Mouse (Mus musculus) thymus, adult 2 months (tissue): ENCODE measurements around the gene Tectb. TPM values are rescaled to one million over a fixed set of nuclear protein-coding genes. Genes with fewer than 3 reads are reported as not detected.

Experiments
- DNase-seq: peaks from one replicate; pipeline ENCODE4 v3.0.0; 2021
- H3K27ac ChIP-seq: fragments of 200-500 bp; 2 replicates; pipeline ENCODE4 v1.5.1; 2012; ENCODE audit warnings: low read length, control low read depth; ENCODE audit not compliant: control insufficient read depth, insufficient read depth
- H3K27me3 ChIP-seq: fragments of 200-500 bp; 2 replicates; pipeline ENCODE4 v1.6.1; 2012; ENCODE audit warnings: mild to moderate bottlenecking, low read length, moderate library complexity, mixed read lengths; ENCODE audit not compliant: control insufficient read depth, insufficient read depth
- H3K36me3 ChIP-seq: fragments of 200-500 bp; 2 replicates; pipeline ENCODE4 v1.6.1; 2012; ENCODE audit warnings: mild to moderate bottlenecking, low read length, moderate library complexity; ENCODE audit not compliant: control insufficient read depth, insufficient read depth
- H3K4me1 ChIP-seq: fragments of 200-500 bp; replicated peaks from 2 replicates; pipeline ENCODE4 v1.6.1; 2012; ENCODE audit warnings: low read length; ENCODE audit not compliant: control insufficient read depth, insufficient read depth
- H3K4me3 ChIP-seq: fragments of 200-500 bp; 2 replicates; pipeline ENCODE4 v1.5.1; 2012; ENCODE audit warnings: mild to moderate bottlenecking, low read length, control low read depth, moderate library complexity; ENCODE audit not compliant: control insufficient read depth, insufficient read depth
- CTCF ChIP-seq: fragments of 200-500 bp; IDR thresholded peaks from 2 replicates; pipeline ENCODE4 v1.5.1; 2012; ENCODE audit warnings: mild to moderate bottlenecking, control low read depth, low read length, moderate library complexity, borderline replicate concordance; ENCODE audit not compliant: control insufficient read depth, poor library complexity, insufficient read depth; ENCODE audit errors: extremely low read depth
- POLR2A ChIP-seq: fragments of 200-500 bp; IDR thresholded peaks from 2 replicates; pipeline ENCODE4 v1.6.1; 2012; ENCODE audit warnings: mild to moderate bottlenecking, low read length, control low read depth, moderate library complexity; ENCODE audit not compliant: control insufficient read depth, poor library complexity, insufficient read depth; ENCODE audit errors: extremely low read depth
- WGBS: fragments of 180-500 bp; shearing (Covaris S2); methylation state at CpG from one replicate; pipeline ENCODE4 v1.1.7; 2018; 5-methylcytosine and 5-hydroxymethylcytosine counted together
- polyA plus RNA-seq: library from polyadenylated mRNA; depleted of rRNA; stranded (reverse); fragments of >200 nt; gene quantifications from 2 replicates; pipeline ENCODE4 v1.2.3, GENCODE M21; 2012

Gene Tectb
- polyA plus RNA-seq, 1 experiment, result 0.12 TPM

- no peak for TF ChIP-seq CTCF
- no peak for TF ChIP-seq POLR2A
- DNase-seq, result no peak
- Histone ChIP-seq H3K36me3 (no peaks in the 10 kb centered on the region), H3K4me3 (no peak overlapping the region), H3K27ac (no peak overlapping the region), H3K4me1 (no peaks in the 10 kb centered on the region), H3K27me3 (no peaks in the 10 kb centered on the region)
- WGBS, result 92% methylated on average over 6 of the region's 6 CpGs
Observed at GRCm38 (mm10) chr19:55152983-55153382, 27.6 kb upstream of the Tectb start.

- Histone ChIP-seq H3K36me3 (no peaks in the 10 kb centered on the region), H3K27ac (no peak overlapping the region), H3K27me3 (no peaks in the 10 kb centered on the region), H3K4me3 (no peak overlapping the region), H3K4me1 (no peaks in the 10 kb centered on the region)
- no peak for TF ChIP-seq CTCF
- no peak for TF ChIP-seq POLR2A
- WGBS, result 89% methylated on average over 7 of the region's 7 CpGs
- DNase-seq, result no peak
Observed at GRCm38 (mm10) chr19:55157029-55157428, 23.5 kb upstream of the Tectb start.

DNA sequence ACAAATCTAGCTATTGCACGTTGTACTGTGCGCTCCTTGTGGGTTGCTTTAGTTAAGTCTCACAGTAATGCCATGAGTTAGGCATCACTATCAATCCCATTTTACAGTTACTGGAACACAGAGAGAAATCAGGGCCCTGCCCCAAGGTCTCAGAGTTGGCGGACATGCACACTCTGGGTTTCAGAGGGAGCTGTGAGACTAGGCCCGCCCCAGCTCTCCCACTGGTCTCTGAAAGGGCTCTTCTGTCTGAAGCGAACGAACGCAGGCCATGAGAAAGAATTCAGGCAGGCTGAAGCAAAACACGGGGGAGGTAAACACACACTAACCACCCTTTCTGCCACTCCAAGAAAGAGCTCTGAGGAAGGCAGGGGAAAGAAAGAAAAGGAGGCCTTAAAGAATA lies 21.9 kb upstream of the Tectb start:
- DNase-seq, result no peak
- Histone ChIP-seq H3K27ac (no peak overlapping the region), H3K27me3 (no peaks in the 10 kb centered on the region), H3K4me3 (no peak overlapping the region), H3K4me1 (no peaks in the 10 kb centered on the region), H3K36me3 (no peaks in the 10 kb centered on the region)
- WGBS, result 90% methylated on average over 8 of the region's 8 CpGs
- TF ChIP-seq CTCF, result no peak
- no peak for TF ChIP-seq POLR2A

DNA sequence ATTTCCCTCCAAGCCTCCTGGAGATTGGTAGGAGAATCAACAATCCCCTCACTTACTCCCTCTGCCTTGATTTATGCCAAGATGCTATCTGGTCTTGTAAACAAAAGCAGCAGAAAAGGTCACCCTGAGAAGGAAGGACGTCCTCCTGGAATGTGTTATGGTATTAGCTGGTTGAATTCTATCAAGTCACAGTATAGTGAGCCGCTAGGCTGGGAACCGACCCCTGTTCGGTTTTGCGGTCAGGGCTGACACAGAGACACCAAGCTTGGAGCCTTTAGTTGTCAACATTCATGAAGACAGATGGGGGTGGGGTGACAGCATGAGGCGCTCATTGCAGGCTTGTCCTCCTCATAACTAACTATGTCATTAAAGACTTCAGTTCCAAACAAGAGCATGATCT lies 20.7 kb upstream of the Tectb start:
- TF ChIP-seq CTCF (no peak), POLR2A (no peak)
- Histone ChIP-seq H3K4me1 (no peaks in the 10 kb centered on the region), H3K27ac (no peak overlapping the region), H3K4me3 (no peak overlapping the region), H3K27me3 (no peaks in the 10 kb centered on the region), H3K36me3 (no peaks in the 10 kb centered on the region)
- DNase-seq, result no peak
- 83% methylated on average over 6 of the region's 6 CpGs for WGBS

DNA sequence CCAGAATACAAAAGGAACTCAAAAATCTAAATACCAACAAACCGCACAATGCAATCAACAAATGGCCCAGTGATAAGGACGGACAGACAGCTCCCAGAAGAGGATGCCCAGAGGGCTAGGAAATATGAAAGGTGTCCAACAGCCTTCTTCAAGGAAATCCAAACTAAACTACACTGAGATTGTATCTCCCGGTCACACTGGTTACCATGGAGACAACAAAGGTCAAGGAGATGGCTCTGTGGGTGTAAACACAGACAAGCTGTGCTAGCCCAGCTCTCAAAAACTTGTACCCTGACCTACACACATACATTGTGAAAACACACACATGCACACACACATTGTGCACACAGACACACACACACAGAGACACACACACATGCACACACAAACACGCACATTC lies 18.3 kb upstream of the Tectb start:
- Histone ChIP-seq H3K36me3 (no peaks in the 10 kb centered on the region), H3K4me3 (no peak overlapping the region), H3K4me1 (no peaks in the 10 kb centered on the region), H3K27me3 (no peaks in the 10 kb centered on the region), H3K27ac (no peak overlapping the region)
- TF ChIP-seq CTCF (no peak), POLR2A (no peak)
- 91% methylated on average over 4 of the region's 4 CpGs for WGBS
- DNase-seq, result no peak

DNA sequence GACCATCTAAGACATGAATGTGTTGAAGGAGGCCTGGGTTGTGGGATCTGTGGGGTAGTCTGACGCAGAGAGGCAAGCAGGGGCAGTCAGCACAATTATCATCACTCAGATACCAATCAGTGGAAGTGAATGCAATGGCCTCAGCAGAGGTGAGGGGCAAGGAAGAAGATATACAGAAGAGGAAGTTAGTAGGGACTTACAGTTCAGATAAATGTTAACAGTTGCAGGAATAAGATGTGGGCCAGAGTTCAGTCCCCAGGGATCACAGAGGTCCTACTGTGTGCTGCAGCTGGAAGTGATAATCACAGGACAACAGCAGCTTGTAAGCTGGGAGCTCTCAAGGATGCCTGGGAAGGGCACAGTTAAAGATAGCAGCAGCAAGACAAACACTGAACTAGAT lies 16.4 kb upstream of the Tectb start:
- no peaks in the 10 kb centered on the region for H3K36me3 ChIP-seq
- no peak for TF ChIP-seq CTCF
- no peak for TF ChIP-seq POLR2A
- H3K27ac ChIP-seq, result no peak overlapping the region
- H3K4me3 ChIP-seq, result no peak overlapping the region
- no peak for DNase-seq
- WGBS, result 47% methylated on average over 1 of the region's 1 CpGs
- H3K4me1 ChIP-seq, result no peaks in the 10 kb centered on the region
- H3K27me3 ChIP-seq, result no peaks in the 10 kb centered on the region

DNA sequence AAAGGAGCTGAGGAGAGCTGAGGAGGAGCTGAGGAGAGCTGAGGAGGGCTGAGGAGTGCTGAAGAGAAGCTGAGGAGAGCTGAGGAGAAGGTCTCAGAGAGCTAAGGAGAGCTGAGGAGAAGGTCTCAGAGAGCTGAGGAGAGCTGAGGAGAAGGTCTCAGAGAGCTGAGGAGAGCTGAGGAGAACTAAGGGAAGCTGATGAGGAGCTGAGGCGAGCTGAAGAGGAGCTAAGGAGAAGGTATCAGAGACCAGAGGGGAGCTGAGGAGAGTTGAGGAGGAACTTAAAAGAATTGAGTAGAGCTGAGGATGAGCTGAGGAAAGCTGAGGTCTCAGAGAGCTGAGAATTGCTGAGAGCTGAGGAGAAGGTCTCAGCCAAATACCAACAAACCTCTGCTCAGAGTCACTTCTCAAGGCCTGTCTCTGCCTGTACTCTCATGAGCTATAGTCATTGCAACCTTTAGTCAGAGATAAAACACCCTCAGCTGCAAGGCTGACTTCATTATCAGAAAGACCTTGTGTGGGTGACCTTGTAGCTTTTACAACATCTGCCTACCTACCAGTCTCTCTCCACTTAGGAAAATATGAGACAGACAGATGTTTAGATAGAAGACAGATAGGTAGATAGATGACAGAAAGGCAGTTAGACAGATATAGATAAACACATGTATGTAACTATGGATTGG lies 15.2 kb upstream of the Tectb start:
- Histone ChIP-seq H3K4me1 (no peaks in the 10 kb centered on the region), H3K36me3 (no peaks in the 10 kb centered on the region), H3K27me3 (no peaks in the 10 kb centered on the region), H3K4me3 (no peak overlapping the region), H3K27ac (no peak overlapping the region)
- 67% methylated on average over 1 of the region's 1 CpGs for WGBS
- no peak for DNase-seq
- TF ChIP-seq CTCF (no peak), POLR2A (no peak)
